Mouse (Mus musculus): Measurements from ENCODE around the gene Atp6v0c.

The Atp6v0c gene

GRCm38 (mm10) chr17:24169317-24170065 is at the start of gene Atp6v0c:
Gene Atp6v0c (minus strand): TSS chr17:24169702.
- DNase-seq (ENCODE audit: low spot score in 2 of 2): peak; percentile 87 to 93

- no peak for DNase-seq (ENCODE audit: low spot score in 2 of 2)
These were observed 47.3 kb upstream of the Atp6v0c start for GRCm38 (mm10) chr17:24216836-24217235.

- no peak for DNase-seq (ENCODE audit: low spot score in 2 of 2)
These were observed 43.7 kb upstream of the Atp6v0c start for GRCm38 (mm10) chr17:24213186-24213585.

GRCm38 (mm10) chr17:24212441-24213018 is 43.0 kb upstream of the Atp6v0c start:
- no peak for DNase-seq (ENCODE audit: low spot score in 2 of 2)

GRCm38 (mm10) chr17:24211631-24212440 is 42.3 kb upstream of the Atp6v0c start:
- DNase-seq (ENCODE audit: low spot score in 2 of 2): peak; percentile 37 to 64

GRCm38 (mm10) chr17:24210591-24210990 is 41.1 kb upstream of the Atp6v0c start:
- DNase-seq (ENCODE audit: low spot score in 2 of 2): no peak

GRCm38 (mm10) chr17:24209916-24210240 is 40.4 kb upstream of the Atp6v0c start:
- no peak for DNase-seq (ENCODE audit: low spot score in 2 of 2)

- peak; percentile 36 to 71 for DNase-seq (ENCODE audit: low spot score in 2 of 2)
These were observed 39.8 kb upstream of the Atp6v0c start, which contains the start of gene Ntn3 for GRCm38 (mm10) chr17:24209043-24209915. Gene Ntn3 (minus strand): TSS chr17:24209531.

GRCm38 (mm10) chr17:24208641-24209042 is 39.1 kb upstream of the Atp6v0c start:
- DNase-seq (ENCODE audit: low spot score in 2 of 2): peak in 1 of 2 experiments; percentile 44

- peak in 1 of 2 experiments; percentile 60 for DNase-seq (ENCODE audit: low spot score in 2 of 2)
These were observed 38.5 kb upstream of the Atp6v0c start for GRCm38 (mm10) chr17:24207768-24208640.

GRCm38 (mm10) chr17:24206451-24207351 is 37.2 kb upstream of the Atp6v0c start:
- DNase-seq (ENCODE audit: low spot score in 2 of 2): peak; percentile 39 to 45

GRCm38 (mm10) chr17:24205908-24206361 is 36.4 kb upstream of the Atp6v0c start:
- peak in 1 of 2 experiments; percentile 20 for DNase-seq (ENCODE audit: low spot score in 2 of 2)

- DNase-seq (ENCODE audit: low spot score in 2 of 2): peak; percentile 87 to 95
These were observed 35.9 kb upstream of the Atp6v0c start, which contains the start of gene Tbc1d24 for GRCm38 (mm10) chr17:24205284-24205888. Gene Tbc1d24 (minus strand): TSS chr17:24205562.

- no peak for DNase-seq (ENCODE audit: low spot score in 2 of 2)
These were observed 35.3 kb upstream of the Atp6v0c start for GRCm38 (mm10) chr17:24204846-24205245.

- DNase-seq (ENCODE audit: low spot score in 2 of 2): no peak
These were observed 34.4 kb upstream of the Atp6v0c start for GRCm38 (mm10) chr17:24203611-24204534.

- no peak for DNase-seq (ENCODE audit: low spot score in 2 of 2)
These were observed 33.6 kb upstream of the Atp6v0c start for GRCm38 (mm10) chr17:24203068-24203467.

- DNase-seq (ENCODE audit: low spot score in 2 of 2): no peak
These were observed 31.6 kb upstream of the Atp6v0c start for GRCm38 (mm10) chr17:24201092-24201491.

- no peak for DNase-seq (ENCODE audit: low spot score in 2 of 2)
These were observed 30.2 kb upstream of the Atp6v0c start for GRCm38 (mm10) chr17:24199741-24200140.

Measured in cerebellum, postnatal 4 days (tissue).